Mouse (Mus musculus) gastrocnemius, adult 2 months (tissue): ENCODE data around the gene Atxn7. TPM values are rescaled to one million over a fixed set of nuclear protein-coding genes. Genes with fewer than 3 reads are reported as not detected.

ENCODE experiments used
- DNase-seq: peaks from one replicate; pipeline ENCODE4 v3.0.0; 2022
- H3K27ac ChIP-seq: fragments of 200-600 bp; 2 replicates; pipeline ENCODE4 v1.8.1; 2022; ENCODE audit warnings: mild to moderate bottlenecking
- H3K4me3 ChIP-seq: fragments of 200-600 bp; 2 replicates; pipeline ENCODE4 v1.8.1; 2022; ENCODE audit warnings: mild to moderate bottlenecking, moderate library complexity
- CTCF ChIP-seq: fragments of 200-600 bp; IDR thresholded peaks from 2 replicates; pipeline ENCODE4 v1.8.1; 2022; ENCODE audit warnings: antibody characterized with exemption, mild to moderate bottlenecking, moderate library complexity
- intact Hi-C: fragments of 180-260 bp; cut with DNase I; formaldehyde crosslinking; loops from one replicate; pipeline ENCODE4 v1.15.1; 2025
- total RNA-seq, 2 experiments: library from RNA; stranded (reverse); gene quantifications; 2 replicates each; pipeline ENCODE4 v1.2.3; 2021

Atxn7 gene
- total RNA-seq, 2 experiments from 2014 or later: 18.1 to 20.5 TPM

DNA sequence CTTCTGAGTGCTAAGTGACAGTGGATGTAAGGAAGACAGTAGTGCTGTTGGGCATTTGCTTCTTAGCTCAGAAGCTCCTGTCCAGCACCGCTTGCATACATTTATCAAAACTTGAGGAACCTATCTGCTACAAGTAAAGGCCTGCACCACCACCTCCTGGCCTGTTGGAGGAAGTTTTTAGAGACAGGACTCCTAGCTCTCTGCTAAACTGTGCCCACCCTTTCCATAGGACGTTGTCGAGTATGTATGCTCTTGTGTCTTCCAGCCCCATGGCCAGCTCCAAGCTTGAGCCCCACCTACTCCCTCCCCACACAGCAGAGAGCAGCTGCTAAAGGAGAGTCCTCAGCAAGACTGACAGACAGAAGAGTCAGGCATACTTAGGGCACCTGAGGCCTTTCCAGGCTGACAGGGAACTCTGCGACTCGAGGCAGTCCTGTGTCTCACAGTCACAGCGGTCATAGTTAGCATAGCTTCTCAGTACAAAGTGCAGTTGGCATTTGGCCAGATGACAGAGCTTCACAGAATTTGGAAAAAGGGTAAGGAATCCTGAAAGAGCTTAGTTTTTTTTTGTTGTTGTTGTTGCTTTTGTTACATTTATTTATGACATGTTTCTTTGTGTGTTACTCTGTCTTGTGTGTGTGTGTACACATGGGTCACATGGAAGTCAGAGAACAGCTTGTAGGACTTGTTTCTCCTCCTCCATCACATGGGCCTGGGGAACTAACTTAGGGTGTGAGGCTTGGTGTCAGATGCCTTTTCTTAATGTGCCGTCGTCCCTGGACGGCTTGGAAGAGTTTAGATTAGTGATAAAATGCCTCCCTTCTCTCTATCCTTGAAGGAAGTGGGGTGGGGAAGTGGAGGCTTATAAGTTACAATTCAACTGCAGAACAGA is 34.2 kb downstream of the Atxn7 start:
- TF ChIP-seq CTCF: peak; percentile 19; the same call in 1 of the 2 replicates
- DNase-seq: no peak
- Histone ChIP-seq H3K4me3 (no peak overlapping the region), H3K27ac (no peak overlapping the region)
- intact Hi-C loops: no loop called here

DNA sequence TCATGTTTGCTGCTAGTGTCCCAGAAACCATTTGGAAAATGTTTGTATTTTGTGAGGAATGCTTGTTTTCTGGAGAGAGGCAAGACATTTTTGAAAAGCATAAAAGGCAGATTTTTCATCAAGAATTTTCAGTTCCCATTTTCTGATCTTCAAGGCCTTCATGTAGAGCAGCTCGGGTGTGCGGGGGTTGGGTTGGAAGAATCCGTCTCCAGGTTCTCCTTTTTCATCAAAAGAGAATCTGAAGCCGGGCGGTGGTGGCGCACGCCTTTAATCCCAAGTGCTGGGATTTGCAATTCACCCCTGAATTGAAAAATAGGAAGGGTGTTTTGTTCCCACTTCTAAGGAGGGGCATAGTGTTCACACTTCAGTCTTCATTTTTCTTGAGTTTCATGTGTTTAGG is 41.5 kb downstream of the Atxn7 start:
- H3K27ac ChIP-seq: no peak overlapping the region
- intact Hi-C loops: no loop called here

DNA sequence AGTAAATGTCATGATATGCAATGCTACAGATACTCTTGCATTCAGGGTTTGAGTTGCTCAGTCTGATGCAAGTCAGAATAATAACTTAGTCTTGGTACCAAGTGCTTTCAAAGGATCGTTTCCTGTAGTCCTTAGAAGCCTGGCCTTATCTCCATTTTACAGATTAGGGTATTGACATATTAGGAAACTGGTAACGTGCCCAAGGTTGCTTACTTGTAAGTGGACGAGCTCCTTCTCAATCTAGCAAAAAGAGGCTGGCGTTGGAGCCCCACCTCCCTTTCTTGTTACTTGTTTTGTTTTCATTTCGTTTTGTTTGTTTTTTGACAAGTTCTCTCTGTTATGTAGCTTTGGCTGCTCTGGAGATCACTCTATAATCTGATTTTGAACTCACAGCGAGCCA is 48.5 kb downstream of the Atxn7 start:
- no peak for DNase-seq
- intact Hi-C loops: loop anchor here (5.0 to 10.0 kb wide), 3 partner anchors 47 to 88 kb away; partner anchors contain the start of genes Atxn7 and Thoc7
- Histone ChIP-seq H3K27ac (no peak overlapping the region), H3K4me3 (no peak overlapping the region)
- TF ChIP-seq CTCF: no peak

More for the DNA sequence above, 41.5 kb downstream of the Atxn7 start:
- no peak for DNase-seq
- no peak for TF ChIP-seq CTCF
- H3K4me3 ChIP-seq: no peak overlapping the region

DNA sequence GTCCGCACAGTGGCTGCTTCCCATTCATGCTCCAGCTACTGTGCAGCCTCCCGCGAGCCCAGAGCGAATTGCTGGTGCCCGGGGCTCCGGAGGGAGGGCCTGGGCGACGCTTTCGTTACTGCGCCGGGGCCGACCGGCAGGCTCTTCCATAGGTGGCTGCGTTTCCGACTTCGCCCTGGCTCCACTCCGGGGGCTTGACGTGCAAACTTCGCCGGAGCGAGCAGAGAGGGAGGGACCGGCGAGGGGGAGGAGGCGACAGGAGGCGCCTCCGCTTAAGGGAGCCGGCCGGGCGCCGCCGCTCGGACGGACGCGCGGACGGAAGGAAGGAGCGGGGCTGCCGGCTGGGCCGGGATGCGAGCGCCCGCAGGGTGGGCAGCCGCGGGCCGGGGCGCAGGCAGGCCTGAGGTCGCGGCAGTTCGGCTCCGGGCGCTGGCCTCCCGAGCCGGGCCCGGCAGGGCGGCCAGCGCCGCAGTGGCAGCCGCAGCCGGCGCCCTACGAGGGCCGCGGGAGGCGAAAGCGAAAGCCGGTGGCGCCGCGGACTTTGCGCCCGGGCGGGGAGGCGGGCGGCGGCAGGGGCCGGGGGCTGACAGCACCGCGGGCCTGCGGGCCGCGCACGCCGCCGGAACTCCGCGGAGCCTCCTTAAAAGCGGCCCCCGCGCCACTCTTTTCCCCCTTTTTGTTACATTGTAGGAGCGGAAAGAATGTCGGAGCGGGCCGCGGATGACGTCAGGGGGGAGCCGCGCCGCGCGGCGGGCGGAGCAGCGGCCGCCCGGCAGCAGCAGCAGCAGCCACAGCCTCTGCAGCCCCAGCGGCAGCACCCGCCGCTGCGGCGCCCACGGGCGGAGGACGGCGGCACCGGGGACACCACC is 51.4 kb downstream of the Atxn7 start:
- Histone ChIP-seq H3K27ac (peak overlapping the region; percentile 97), H3K4me3 (peak overlapping the region; percentile 77)
- peak; percentile 14; the same call in 1 of the 2 replicates for TF ChIP-seq CTCF
- DNase-seq: peak; percentile 94
- intact Hi-C loops: loop anchor here (5.0 to 10.0 kb wide), 3 partner anchors 50 to 85 kb away; partner anchors contain the start of genes Atxn7 and Thoc7

DNA sequence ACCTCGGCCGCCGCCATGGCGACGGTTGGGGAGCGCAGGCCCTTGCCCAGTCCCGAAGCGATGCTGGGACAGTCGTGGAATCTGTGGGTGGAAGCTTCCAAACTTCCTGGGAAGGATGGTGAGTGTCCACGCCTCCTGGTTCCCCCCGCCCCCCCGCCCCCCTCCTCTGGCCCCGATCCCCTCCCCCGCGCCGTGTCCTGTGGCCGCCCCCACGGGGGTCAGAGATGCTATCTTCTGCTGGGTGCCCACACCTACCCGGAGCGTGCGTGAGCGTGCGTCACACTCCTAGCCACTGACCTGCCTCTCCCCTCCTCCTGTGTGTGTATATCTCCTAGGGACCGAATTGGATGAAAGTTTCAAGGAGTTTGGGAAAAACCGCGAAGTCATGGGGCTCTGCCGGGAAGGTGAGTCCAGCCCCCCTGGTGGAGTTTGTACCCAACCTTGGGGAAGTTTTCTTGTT is 52.0 kb downstream of the Atxn7 start:
- no peak for DNase-seq
- intact Hi-C loops: loop anchor here (5.0 to 10.0 kb wide), 3 partner anchors 51 to 84 kb away; partner anchors contain the start of genes Atxn7 and Thoc7
- H3K27ac ChIP-seq: peak overlapping the region; percentile 97
- peak overlapping the region; percentile 77 for H3K4me3 ChIP-seq
- TF ChIP-seq CTCF: no peak

DNA sequence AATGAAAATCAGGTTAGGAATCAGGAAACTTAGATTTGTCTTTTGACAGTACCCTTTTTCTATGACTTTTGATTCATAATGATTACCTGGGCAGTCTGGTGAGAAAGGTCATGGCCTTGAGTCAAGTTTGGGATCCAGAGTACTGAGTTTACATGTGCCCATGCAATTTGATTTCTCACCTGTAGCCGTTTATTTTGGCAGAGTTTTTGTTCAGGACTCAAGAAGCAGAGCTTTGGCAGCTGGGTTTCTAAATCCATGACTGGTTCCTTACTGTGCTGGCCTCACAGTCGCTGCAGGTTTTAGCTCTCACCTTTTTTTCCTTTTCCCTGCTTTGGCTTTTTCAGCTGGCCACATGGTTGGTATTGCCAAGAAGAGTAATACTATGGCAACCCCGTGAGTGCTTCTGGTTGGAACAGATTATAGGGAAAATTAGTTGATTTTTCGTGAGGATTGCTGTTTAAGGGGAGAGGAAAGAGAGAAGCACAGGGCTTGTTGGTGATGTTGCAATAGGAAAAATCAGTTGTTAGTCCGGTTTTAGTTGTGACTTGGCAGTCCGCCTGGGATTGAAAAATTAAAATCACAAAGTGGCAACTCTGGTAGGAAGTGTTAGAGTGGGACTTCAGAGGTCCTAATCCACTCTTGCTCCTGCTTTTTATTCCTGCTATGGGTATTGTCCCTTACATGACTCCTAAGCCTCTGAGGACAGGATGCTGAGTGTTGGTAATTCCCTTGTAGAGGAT is 53.6 kb downstream of the Atxn7 start:
- intact Hi-C loops: loop anchor here (5.0 to 10.0 kb wide), 3 partner anchors 50 to 82 kb away; partner anchors contain the start of genes Atxn7 and Thoc7
- no peak for TF ChIP-seq CTCF
- no peak for DNase-seq

DNA sequence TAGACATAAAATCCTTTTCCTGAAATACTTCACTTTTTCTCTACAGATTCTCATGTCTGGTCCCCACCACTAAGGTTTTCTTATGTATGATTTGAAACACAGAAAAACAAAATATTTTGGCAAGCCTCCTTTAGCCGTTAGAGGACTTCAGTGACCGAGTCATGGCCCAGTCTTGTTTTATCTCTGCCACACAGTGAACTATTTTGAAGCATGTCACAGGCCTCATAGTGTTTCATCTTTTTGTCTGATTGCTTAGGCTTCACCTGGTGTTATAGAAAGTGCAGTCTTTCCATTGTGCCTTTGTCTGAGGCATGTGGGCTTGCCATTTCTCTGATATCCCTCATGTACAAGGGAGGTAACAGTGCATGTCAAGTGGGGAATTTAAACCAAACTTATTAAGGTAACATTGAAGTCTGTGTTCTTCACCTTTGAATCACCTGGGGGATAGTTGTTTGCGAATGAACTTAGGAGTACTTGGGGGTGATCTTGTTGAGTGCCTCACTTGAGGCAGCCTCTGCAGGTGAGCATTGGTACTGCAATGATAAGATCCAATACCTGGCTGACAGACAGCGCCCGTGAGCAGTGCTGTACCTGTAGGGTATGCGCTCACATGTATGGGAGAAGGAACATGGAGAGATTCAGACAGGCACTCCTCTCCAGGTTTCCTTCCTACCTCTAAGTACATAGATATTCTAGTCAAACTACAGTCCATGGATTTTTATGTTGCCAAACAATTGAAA is 58.1 kb downstream of the Atxn7 start:
- peak; percentile 52 for TF ChIP-seq CTCF
- no peak overlapping the region for H3K27ac ChIP-seq
- DNase-seq: no peak
- intact Hi-C loops: loop anchor here (10.0 kb wide), 1 partner anchor 45 kb away; no protein-coding TSS in a partner anchor
- no peak overlapping the region for H3K4me3 ChIP-seq

More for the DNA sequence above, 53.6 kb downstream of the Atxn7 start:
- Histone ChIP-seq H3K27ac (no peak overlapping the region), H3K4me3 (no peak overlapping the region)

DNA sequence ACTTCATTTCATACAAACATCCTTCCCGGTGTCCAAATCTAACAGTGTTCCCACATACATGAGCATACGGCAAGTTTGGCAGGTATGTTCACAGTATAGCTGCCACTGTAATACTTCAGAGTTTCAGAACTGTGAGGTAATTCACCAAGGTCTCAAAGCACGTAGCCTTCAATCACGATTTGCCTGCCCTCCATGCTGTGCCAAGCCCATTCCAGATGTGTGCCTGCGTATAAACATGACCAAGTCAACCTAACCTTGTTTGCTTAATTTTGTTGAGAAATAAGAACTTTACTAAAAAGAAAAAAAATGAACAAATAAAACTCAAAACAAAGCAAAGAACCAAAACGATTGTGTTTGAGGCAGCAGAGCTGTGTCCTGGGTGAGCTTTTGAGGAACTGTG is 60.0 kb downstream of the Atxn7 start:
- Histone ChIP-seq H3K27ac (no peak overlapping the region), H3K4me3 (no peak overlapping the region)
- DNase-seq: no peak
- no peak for TF ChIP-seq CTCF
- intact Hi-C loops: no loop called here

DNA sequence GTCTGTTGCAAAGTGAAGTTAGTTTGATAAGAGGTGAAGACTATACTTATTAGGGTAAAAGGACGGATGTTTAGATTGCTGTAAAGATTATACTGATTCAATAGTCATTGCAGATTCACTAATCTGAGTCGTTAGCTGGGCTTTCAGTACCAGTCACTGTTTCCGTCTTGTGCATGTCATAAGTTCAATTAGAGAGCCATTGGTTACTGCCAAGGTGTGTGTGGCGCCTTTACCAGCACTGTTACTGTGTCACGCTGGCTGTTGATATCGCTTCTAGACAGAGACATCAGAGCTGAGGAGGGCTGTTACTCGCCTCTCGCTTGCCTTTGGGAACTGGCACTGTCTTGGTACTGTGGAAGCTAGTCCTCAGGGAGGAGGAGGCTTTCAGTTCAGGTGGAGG is 64.6 kb downstream of the Atxn7 start:
- H3K27ac ChIP-seq: no peak overlapping the region
- H3K4me3 ChIP-seq: no peak overlapping the region
- intact Hi-C loops: no loop called here
- no peak for DNase-seq
- TF ChIP-seq CTCF: no peak

DNA sequence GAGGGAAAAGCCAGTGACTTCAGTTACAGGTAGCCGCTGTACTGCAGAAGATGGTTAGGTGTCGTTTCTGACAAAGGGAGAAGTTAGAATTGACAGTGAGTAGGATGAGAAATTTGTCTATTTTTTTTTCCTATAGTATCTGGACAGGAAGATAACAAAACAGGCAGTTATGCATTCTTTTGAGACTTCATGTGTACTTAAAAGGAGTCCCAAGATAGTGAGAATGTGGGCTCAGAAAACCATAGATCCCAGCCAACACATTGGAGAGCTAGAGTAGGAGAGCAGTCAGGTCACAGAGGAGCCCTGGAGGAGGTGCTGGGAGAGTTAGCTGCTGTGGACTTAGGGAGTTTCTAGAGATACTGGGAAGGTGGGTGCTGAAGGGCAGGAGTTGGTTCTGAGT is 69.4 kb downstream of the Atxn7 start:
- H3K4me3 ChIP-seq: no peak overlapping the region
- no peak for DNase-seq
- intact Hi-C loops: no loop called here
- H3K27ac ChIP-seq: no peak overlapping the region
- TF ChIP-seq CTCF: no peak

DNA sequence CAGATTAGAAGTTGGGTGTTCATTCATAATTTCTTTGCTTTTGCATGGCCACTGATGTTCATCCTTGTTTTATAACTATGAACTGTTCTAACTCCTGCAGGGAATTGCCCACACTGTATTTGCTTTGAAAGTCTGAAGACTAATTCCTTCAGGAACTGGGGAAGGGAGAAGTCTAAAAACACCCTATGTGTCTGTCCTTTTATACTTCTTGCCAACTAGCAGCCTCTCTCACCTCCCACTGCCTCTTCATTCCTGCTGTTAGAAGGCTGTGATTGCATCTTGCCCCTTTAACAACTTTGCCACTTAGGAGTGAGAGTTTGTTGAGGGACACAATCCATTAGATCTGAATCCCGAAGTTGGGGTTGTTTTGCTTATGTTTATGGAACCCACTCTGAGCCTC is 71.6 kb downstream of the Atxn7 start:
- TF ChIP-seq CTCF: no peak
- DNase-seq: no peak

DNA sequence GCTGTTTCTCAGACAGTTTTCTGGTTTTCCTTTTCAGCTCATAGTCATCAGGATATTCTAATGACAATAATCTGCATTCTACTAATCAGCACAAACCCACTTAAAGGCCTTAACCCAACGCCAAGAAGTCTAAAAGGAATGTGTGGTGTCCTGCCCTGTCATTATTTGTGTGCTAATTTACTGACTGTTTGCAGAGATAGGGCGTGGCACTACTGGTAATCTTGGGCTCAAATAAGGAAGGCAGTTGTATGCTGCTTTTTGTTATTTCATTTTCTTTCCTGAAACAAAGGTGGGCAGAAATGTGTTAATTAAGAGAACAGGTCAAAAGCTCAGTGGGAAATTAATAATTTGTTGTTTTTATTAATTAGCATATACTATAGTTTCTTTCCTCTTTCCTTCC is 75.1 kb downstream of the Atxn7 start:
- DNase-seq: no peak
- intact Hi-C loops: no loop called here
- no peak for TF ChIP-seq CTCF
- Histone ChIP-seq H3K4me3 (no peak overlapping the region), H3K27ac (no peak overlapping the region)

More for the DNA sequence above, 71.6 kb downstream of the Atxn7 start:
- intact Hi-C loops: no loop called here
- no peak overlapping the region for H3K4me3 ChIP-seq
- H3K27ac ChIP-seq: no peak overlapping the region
